In genomic region chr10:127063239-127063872, GRCm38 (mm10) we compare ENCODE assay signal across 8 mouse cellular contexts. TPM values are rescaled to one million over a fixed set of nuclear protein-coding genes. Genes with fewer than 3 reads are reported as not detected.
A peak's percentile ranks its signal among the peaks of the same experiment; 100 is the strongest.
DNase-seq lines count a peak whose midpoint lies in the region; ATAC-seq lines count a peak whose summit lies in the region.

Cdk4 (plus strand) TSS chr10:127063534.

- intact Hi-C loops in gastrocnemius, postnatal 14 days (cut with DNase I; ENCODE audit: low total_unique reads): no loop called here
- intact Hi-C loops in left cerebral cortex, postnatal 10 days (cut with DNase I): no loop called here

- DNase-seq in adrenal gland, adult (ENCODE audit: inconsistent age in 2 of 2, low spot score in 1 of 2): peak; percentile 100
- DNase-seq in embryo, embryonic 10.5 days (ENCODE audit: low spot score): peak; percentile 99
- DNase-seq in gastrocnemius, postnatal 14 days: peak; percentile 98
- DNase-seq in left cerebral cortex, postnatal 10 days (ENCODE audit: extremely low spot score in 1 of 2, low spot score in 2 of 2): peak; percentile 98 to 99
- DNase-seq in right cerebral cortex, postnatal 25 days: peak; percentile 99
- DNase-seq in urinary bladder, postnatal 4 days (ENCODE audit: low spot score in 2 of 2): peak; percentile 99

- peak; percentile 77 for ATAC-seq in inflammation-experienced regulatory T-cells, adult 6 months
- peak; percentile 82 for ATAC-seq in megakaryocyte-erythroid progenitor cell, adult 5-6 weeks (replicated peaks; ENCODE audit: low FRiP score, low TSS enrichment, poor library complexity, severe bottlenecking)

RNA-seq across cellular contexts. Expression of gene Cdk4, which starts in this region (rescaled TPM):
- 10 to 100 TPM; 62.5 to 84.0 TPM for total RNA-seq in gastrocnemius, postnatal 14 days (2021)
- 100 to 1,000 TPM; 284 to 347 (median 295) TPM for polyA plus RNA-seq in inflammation-experienced regulatory T-cells, adult 6 months (2017; shearing (Covaris generic))
- 100 to 1,000 TPM; 114 to 123 TPM for total RNA-seq in left cerebral cortex, postnatal 10 days (2021)
- total RNA-seq in megakaryocyte-erythroid progenitor cell, adult 5-6 weeks (2014; fragmentation: Nextera tagmentation): 656 and 761 TPM in 2 replicates
- 479 and 664 TPM in 2 replicates for total RNA-seq in megakaryocyte-erythroid progenitor cell, adult 5-6 weeks (2017)

Comparison
In these comparisons a context has a peak if more than half of its experiments do, and no peak if none do; other contexts are left out.
1. Peak in every context shown above with its lines: DNase-seq and ATAC-seq.